Mouse (Mus musculus): ENCODE measurements around the gene Snta1. TPM values are rescaled to one million over a fixed set of nuclear protein-coding genes. Genes with fewer than 3 reads are reported as not detected.

The Snta1 gene
- total RNA-seq, 2 experiments from 2014 or later, result 0.12 TPM; not detected in 1

GRCm38 (mm10) chr2:154423548-154423947, 15.6 kb upstream of the Snta1 start:
- no peak for ATAC-seq (replicated peaks; ENCODE audit: poor library complexity)

- ATAC-seq (replicated peaks; ENCODE audit: poor library complexity), result no peak
Measured at GRCm38 (mm10) chr2:154422181-154422580, 14.3 kb upstream of the Snta1 start.

GRCm38 (mm10) chr2:154420942-154421731, 13.2 kb upstream of the Snta1 start:
- no peak for ATAC-seq (replicated peaks; ENCODE audit: poor library complexity)

- no peak for ATAC-seq (replicated peaks; ENCODE audit: poor library complexity)
Measured at GRCm38 (mm10) chr2:154419631-154420515, 12.0 kb upstream of the Snta1 start.

- ATAC-seq (replicated peaks; ENCODE audit: poor library complexity), result no peak
Measured at GRCm38 (mm10) chr2:154418001-154418400, 10.1 kb upstream of the Snta1 start.

GRCm38 (mm10) chr2:154417107-154417506, 9.2 kb upstream of the Snta1 start:
- peak; percentile 74 for ATAC-seq (replicated peaks; ENCODE audit: poor library complexity)

- peak; percentile 59 for ATAC-seq (replicated peaks; ENCODE audit: poor library complexity)
Measured at GRCm38 (mm10) chr2:154412018-154412666, 4.2 kb upstream of the Snta1 start.

GRCm38 (mm10) chr2:154410355-154410754, 2.5 kb upstream of the Snta1 start:
- no peak for ATAC-seq (replicated peaks; ENCODE audit: poor library complexity)

GRCm38 (mm10) chr2:154407063-154407642, 746 bp downstream of the Snta1 start:
- no peak for ATAC-seq (replicated peaks; ENCODE audit: poor library complexity)

GRCm38 (mm10) chr2:154405447-154405994, 2.4 kb downstream of the Snta1 start:
- no peak for ATAC-seq (replicated peaks; ENCODE audit: poor library complexity)

- 0 out of 2 replicates have a peak, but pooled peaks have one; percentile 38 for ATAC-seq (replicated peaks; ENCODE audit: poor library complexity)
Measured at GRCm38 (mm10) chr2:154402811-154403210, 5.1 kb downstream of the Snta1 start.

GRCm38 (mm10) chr2:154401976-154402375, 5.9 kb downstream of the Snta1 start:
- no peak for ATAC-seq (replicated peaks; ENCODE audit: poor library complexity)

GRCm38 (mm10) chr2:154399325-154399724, 8.6 kb downstream of the Snta1 start:
- ATAC-seq (replicated peaks; ENCODE audit: poor library complexity), result no peak

GRCm38 (mm10) chr2:154398267-154398666, 9.6 kb downstream of the Snta1 start:
- ATAC-seq (replicated peaks; ENCODE audit: poor library complexity), result no peak

GRCm38 (mm10) chr2:154396529-154396928, 11.4 kb downstream of the Snta1 start:
- ATAC-seq (replicated peaks; ENCODE audit: poor library complexity), result no peak

- no peak for ATAC-seq (replicated peaks; ENCODE audit: poor library complexity)
Measured at GRCm38 (mm10) chr2:154394602-154395001, 13.3 kb downstream of the Snta1 start.

- ATAC-seq (replicated peaks; ENCODE audit: poor library complexity), result no peak
Measured at GRCm38 (mm10) chr2:154390180-154390964, 17.5 kb downstream of the Snta1 start.

GRCm38 (mm10) chr2:154379103-154379502, 28.8 kb downstream of the Snta1 start:
- no peak for ATAC-seq (replicated peaks; ENCODE audit: poor library complexity)

- ATAC-seq (replicated peaks; ENCODE audit: poor library complexity), result no peak
Measured at GRCm38 (mm10) chr2:154374807-154375601, 32.9 kb downstream of the Snta1 start.

Data from megakaryocyte progenitor cell, adult 5-6 weeks (primary cell).